Mouse (Mus musculus) left cerebral cortex, postnatal 25 days (tissue): ENCODE data around the gene Dvl3. TPM values are rescaled to one million over a fixed set of nuclear protein-coding genes. Genes with fewer than 3 reads are reported as not detected.

ENCODE experiments used
- DNase-seq, 2 experiments: peaks; one replicate each; pipeline ENCODE4 v3.0.0; 2022; ENCODE audit warnings: low spot score in 2 of 2, mixed read lengths in 1 of 2
- intact Hi-C: fragments of 180-260 bp; cut with DNase I; formaldehyde crosslinking; loops from one replicate; pipeline ENCODE4 v1.15.1; 2025
- total RNA-seq, 2 experiments: library from RNA; stranded (reverse); gene quantifications; 2 replicates each; pipeline ENCODE4 v1.2.3; 2021

Dvl3 gene
- total RNA-seq, 2 experiments from 2014 or later, result 70.9 to 72.1 TPM

DNA sequence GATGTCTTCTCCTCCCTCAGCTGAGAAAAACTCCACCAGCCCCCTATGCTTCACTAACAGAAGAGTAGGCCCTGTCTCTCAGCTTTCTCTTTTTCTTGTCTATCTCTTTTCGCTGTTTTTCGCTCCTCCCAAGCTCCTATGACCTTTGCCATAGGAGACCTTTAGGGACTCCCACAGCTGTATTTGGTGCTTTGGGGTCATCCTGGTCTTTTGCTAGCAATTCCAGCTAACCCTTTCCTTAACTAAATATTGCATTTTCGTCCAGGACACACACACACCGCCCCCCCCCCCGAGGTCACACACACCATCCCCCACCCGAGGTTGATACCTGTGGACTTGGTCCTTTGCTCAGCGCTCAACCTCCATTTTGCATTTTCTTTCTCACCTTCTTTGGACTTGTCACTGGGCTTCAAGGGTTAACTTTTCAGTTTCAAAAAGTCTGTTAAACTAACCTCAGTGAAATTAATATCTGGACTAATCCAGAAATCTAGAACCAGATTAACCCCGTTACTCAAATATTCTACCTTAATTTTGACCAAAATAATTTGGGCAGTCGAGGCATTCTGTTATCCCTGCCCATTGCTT is 19.4 kb downstream of the Dvl3 start:
- no peak for DNase-seq
- intact Hi-C loops, result loop anchor here (5.0 kb wide), 1 partner anchor 116 kb away; the partner anchor contains the start of gene Psmd2

DNA sequence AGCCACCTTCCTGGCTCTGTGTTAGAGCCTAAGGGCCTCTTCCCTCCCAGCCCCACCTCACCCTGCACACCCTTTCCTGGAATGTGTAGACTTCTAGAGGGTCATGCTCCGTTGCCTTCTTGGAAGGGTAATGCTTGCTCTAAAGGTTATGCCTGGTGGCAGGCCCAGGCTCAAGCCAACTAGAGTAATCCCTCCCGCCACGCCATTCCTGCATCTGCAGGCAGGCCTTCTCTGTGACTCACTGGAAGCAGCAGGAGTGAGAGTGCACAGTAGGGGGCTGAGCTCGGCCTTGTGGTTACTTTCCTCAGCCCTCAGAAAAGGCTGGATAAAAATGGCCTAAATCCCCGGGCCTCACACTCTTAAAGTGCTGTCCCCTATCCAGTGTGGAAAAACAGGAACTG is 20.3 kb downstream of the Dvl3 start:
- intact Hi-C loops, result loop anchor here (5.0 kb wide), 1 partner anchor 115 kb away; the partner anchor contains the start of gene Psmd2
- no peak for DNase-seq

DNA sequence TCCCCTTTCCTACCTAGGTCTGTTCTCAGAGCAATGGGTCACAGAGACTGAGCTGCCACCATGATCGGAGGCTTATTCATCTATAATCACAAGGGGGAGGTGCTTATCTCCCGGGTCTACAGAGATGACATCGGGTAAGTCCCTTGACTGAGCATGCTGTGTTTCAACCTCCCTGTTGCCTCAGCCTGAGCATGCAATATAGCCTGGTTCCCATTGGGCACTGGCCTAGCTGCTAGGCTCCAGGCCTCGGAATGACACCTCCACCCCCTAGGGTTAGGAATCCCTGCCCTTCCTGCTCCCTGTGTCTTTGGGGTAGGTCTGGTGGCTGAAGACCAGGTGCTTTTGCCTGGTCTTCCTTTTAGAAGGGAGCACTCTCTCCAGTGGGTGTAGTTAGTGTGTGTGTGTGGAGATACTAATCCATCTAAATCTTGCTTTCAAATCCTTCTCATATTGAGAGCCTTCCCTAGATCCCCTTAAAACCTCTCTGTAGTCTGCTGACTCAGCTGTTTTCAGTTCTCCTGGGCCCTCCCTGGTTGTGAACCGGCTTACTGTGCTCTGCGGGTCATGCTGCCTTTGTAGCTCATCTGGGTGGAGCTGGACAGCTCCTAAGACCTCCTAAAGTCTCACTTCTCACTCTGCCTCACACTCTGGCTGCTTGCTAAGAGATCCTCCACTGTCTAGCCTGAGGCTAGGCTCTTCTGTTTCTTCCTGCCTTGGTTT is 21.0 kb downstream of the Dvl3 start:
- no peak for DNase-seq
- intact Hi-C loops, result loop anchor here (5.0 kb wide), 1 partner anchor 115 kb away; the partner anchor contains the start of gene Psmd2

DNA sequence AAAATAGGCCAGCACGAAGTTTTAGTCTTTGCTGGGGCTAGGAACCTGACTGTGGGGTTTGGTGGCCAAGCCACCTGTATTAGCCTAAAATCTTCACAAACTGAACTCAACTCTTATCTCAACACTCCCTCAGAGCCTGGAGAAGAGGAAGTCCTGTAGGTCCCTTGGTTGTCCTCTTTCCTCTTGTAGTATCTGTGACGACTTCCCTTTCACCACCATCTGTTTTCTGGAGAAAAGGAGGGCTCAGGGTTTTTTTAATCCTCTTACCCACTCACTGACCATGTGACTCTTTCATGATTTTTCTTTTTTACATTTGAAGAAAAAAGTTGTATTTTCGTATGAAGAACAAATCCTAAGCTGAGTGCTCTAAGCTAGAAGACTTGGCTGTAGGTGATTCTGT is 22.9 kb downstream of the Dvl3 start:
- intact Hi-C loops, result loop anchor here (5.0 kb wide), 1 partner anchor 113 kb away; the partner anchor contains the start of gene Psmd2
- no peak for DNase-seq

DNA sequence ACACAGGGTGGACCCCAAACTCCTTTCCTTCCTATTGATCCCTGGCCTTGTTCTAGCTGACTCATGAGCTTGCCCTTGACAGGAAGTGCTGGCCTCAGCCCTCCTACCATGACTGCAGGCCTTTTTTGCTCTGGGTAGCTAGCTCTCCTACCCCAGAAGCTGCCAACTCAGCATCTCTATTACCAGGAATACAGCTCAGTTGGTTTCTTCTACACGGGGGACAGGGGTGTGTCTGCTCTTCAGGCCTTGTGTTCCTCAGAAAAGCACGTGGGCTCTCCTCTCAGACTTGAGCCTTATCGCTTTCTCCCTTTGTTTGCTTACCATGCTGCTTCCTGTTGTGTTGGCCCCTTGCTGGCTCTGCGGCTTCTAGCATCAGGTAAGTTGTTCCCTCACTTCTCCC is 23.7 kb downstream of the Dvl3 start:
- DNase-seq, result no peak
- intact Hi-C loops, result no loop called here

DNA sequence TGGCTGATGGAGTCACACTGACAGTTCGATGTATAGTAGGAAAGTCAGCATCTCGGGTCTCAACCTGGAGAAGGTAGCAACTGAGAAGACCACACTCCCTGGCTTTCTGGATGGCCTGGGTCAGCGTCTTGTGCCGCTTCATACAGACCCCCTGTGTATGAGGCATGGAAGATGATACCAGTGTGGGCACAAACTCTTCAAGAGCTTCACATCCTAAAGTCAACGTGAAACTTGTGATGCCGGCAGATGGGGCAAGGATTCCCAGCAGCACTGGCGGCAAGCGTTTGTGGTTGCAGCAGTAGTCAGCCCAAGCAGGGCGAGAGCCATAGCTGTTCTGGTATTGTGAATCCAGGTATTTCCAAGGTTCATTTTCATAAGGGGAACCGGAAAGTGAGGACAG is 28.9 kb downstream of the Dvl3 start:
- intact Hi-C loops, result no loop called here
- no peak for DNase-seq

DNA sequence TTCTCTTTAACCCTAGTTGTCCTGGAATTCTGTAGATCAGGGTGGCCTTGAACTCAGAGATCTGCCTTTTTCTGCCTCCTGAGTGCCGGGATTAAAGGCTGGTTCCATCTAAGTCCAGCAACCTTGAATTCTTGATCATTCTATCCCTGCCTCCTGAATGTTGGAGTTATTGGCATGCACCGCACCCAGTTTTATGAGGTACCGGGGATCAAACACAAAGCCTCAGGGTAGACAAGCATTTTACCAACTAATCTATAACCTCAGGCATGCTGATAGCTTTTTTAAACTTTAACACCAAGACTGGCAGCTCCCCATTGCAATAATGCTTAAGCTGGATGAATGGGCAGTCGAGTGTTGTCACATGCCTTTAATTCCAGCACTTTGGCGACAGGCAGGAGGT is 30.6 kb downstream of the Dvl3 start:
- intact Hi-C loops, result no loop called here
- no peak for DNase-seq

DNA sequence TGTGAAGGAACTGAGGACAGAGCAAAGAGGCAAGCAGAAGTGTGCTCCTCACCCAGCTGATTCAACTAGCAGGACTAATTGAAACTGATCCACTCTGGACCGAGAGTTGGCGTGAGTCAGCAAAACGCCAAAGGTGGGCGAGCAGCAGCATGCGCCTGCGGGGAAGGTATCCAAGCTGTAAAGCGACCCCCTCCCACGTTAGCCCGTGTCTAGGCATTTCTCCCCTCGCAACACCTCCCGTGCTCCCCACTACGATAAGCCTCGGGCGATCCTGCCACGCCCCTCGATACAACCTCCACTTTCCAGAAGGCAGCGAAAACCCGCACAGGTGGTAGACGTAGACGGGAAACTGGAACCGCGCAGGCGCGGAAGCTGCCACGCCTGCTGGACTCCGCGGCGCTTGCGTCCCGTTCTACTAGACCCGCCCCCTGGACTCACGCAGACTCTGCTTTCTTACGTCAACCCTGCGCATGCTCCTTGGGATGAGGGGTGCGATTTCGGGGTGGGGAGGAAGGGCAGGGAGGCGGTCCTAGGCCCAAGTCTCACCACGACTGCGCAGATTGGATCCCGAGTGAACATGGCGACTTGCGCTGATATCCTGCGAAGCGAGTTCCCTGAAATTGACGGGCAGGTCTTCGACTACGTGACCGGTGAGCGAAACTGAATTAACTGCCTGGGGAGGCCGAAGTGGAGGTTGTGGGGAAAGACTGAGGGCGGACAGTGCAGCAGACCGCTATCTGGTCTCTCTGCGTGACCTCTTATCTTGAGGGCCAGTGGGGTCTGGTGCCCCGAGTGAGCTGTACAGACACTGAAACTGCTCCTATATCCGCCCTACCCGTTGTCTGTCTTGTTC is 31.5 kb downstream of the Dvl3 start, which contains the start of gene Abcf3:
TSS of gene Abcf3 (plus strand) at position 482 of the 853 bp plus-strand sequence.
- DNase-seq, result peak; percentile 97 to 99
- intact Hi-C loops, result no loop called here

DNA sequence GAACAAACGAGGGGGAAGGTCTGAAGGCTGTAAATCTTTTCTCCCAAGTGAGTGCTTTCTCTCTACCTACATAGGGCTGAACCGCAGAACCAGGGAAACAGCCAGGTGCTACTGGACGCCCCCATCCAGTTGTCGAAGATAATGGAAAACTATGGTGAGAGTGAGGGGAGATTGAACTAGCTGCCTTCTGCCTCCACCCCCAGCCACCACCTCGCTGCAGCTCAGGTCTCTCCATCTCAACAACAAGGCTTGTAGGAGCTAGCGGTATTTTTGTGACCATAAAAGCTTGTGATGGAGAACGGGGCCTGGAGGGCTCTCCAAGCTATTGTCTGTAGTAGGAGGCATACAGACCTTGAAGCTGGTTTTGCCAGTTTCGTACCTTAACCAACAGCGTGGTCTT is 32.4 kb downstream of the Dvl3 start:
- intact Hi-C loops, result no loop called here
- no peak for DNase-seq

DNA sequence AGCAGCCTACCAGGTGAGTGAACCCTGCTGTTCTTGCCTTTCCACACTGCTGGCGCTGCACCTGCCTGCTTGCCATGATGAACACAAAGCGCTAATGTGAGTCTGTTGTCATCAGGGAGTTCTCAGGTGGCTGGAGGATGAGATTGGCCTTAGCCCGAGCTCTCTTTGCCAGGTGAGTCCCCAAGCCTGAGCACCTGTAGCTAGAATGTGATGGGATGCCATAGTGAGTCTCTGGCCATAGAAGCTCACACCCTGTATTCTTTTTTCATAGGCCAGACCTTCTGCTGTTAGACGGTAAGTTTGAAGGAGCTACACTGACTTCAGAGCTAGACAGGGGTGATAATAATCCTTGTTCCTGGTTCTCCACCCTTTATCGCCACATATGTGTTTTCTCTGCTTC is 34.9 kb downstream of the Dvl3 start:
- DNase-seq, result no peak
- intact Hi-C loops, result no loop called here

DNA sequence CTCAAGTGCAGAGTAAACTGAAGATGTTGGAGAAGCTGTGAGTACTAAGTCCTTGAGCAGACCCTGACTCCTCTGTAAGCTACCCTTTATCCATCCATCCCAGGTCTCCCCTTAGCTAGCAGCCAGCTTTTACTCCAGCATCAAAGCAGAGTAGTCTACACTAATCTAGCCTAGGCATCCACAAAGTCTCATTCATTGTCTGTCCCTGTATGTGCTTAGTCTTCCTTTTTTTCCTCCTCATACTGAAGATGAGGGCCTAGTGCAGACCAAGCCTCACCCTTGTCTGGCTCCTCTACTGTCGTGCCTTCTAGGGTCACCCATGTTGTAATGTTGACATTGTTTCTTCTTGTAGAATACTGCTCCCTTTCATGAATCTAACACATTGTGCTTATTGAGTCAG is 35.8 kb downstream of the Dvl3 start:
- no peak for DNase-seq
- intact Hi-C loops, result no loop called here

DNA sequence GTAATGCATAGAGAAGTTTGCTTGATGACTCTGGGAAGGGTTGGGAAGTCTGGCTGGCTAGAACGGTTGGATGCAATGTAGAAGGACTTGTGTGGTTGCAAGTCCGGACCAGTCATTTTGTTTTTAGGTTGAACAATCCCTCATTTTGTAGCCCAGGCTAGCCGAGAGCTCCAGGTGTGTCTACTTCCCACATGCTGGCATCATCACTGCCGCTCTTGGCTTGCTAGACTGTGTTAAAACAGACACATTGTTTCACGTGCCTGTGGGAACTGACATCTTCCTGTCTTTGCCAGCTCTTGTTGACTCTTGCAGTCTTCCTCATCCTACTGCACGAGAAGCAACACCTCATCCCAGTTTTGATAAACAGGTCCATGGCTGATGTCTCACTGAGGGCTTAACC is 38.2 kb downstream of the Dvl3 start:
- no peak for DNase-seq
- intact Hi-C loops, result no loop called here

DNA sequence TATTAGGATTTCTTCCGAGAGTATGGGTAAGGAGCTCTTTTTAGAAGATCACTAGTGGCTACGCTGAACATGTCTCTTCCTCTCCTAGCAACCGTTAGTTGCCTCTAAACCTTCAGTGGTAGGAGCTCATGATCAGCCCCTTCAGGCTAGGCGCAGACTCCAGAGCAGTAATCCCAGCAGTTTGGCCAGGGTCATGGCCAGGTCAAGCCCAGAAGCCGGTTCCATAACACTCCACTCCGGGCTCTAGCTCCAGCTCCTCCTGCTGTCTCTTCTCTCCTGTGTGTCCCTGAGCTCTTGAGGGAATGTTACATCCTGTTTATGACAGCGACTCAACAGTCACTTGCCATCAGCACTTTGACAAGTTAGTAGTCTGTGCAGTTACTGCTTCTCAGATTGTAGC is 40.6 kb downstream of the Dvl3 start:
- DNase-seq, result no peak
- intact Hi-C loops, result no loop called here

DNA sequence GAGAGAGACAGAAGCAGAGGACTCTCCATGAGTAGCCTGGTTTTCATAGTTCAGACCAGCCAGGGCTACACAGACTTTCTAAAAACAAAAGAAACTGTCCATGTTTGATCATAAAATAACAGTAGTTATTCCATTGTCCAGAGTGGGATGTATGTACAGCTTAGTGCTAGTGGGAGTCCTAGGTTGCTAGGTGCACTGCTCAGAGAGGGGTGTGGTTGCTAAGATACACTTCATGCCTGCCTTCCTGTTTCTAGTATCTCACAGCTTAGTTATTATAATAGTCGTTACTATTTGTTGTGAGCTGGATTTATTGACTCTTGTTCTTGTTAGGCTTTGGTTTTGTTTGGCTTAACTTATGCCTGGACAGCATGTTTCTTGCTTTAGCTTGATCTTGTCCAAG is 48.3 kb downstream of the Dvl3 start:
- no peak for DNase-seq
- intact Hi-C loops, result loop anchor here (5.0 kb wide), 1 partner anchor 77 kb away; no protein-coding TSS in a partner anchor

Other genes starting within 250 kb of the Dvl3 start
- gene Parl, start 214.6 kb upstream of the Dvl3 start, total RNA-seq, result 10 to 100 TPM; 53.3 to 54.4 TPM
- not detected for gene Cyp2ab1, start 191.6 kb upstream of the Dvl3 start, total RNA-seq
- gene Abcc5, start 90.6 kb upstream of the Dvl3 start, total RNA-seq, result 100 to 1,000 TPM; 209 to 242 TPM
- gene Eif2b5, start 18.2 kb upstream of the Dvl3 start, total RNA-seq, result 10 to 100 TPM; 60.8 to 61.7 TPM
- 100 to 1,000 TPM; 900 to 913 TPM for gene Ap2m1, start 18.5 kb downstream of the Dvl3 start, total RNA-seq
- 10 to 100 TPM; 82.5 to 91.4 TPM for gene Abcf3, start 31.6 kb downstream of the Dvl3 start, total RNA-seq
- gene Vwa5b2, start 72.5 kb downstream of the Dvl3 start, total RNA-seq, result 10 to 100 TPM; 49.0 to 58.2 TPM
- 1 to 10 TPM; 1.8 to 2.7 TPM for gene Eef1akmt4, start 94.6 kb downstream of the Dvl3 start, total RNA-seq
- not detected for gene Gm49333, start 94.6 kb downstream of the Dvl3 start, total RNA-seq
- 10 to 100 TPM; 12.9 to 14.4 TPM for gene Alg3, start 94.8 kb downstream of the Dvl3 start, total RNA-seq
- 100 to 1,000 TPM; 151 to 168 TPM for gene Camk2n2, start 104.3 kb downstream of the Dvl3 start, total RNA-seq
- gene Ece2, start 112.8 kb downstream of the Dvl3 start, total RNA-seq, result 10 to 100 TPM; 21.5 to 26.8 TPM
- 100 to 1,000 TPM; 230 to 231 TPM for gene Psmd2, start 134.7 kb downstream of the Dvl3 start, total RNA-seq
- 100 to 1,000 TPM; 279 to 287 TPM for gene Eif4g1, start 151.3 kb downstream of the Dvl3 start, total RNA-seq
- gene Fam131a, start 176.3 kb downstream of the Dvl3 start, total RNA-seq, result 100 to 1,000 TPM; 319 to 375 TPM
- gene Polr2h, start 200.7 kb downstream of the Dvl3 start, total RNA-seq, result 10 to 100 TPM; 23.0 to 23.6 TPM
- 10 to 100 TPM; 58.7 to 60.9 TPM for gene Clcn2, start 200.8 kb downstream of the Dvl3 start, total RNA-seq
- 10 to 100 TPM; 31.1 to 40.6 TPM for gene Chrd, start 216.1 kb downstream of the Dvl3 start, total RNA-seq
- gene Thpo, start 217.5 kb downstream of the Dvl3 start, total RNA-seq, result 1 to 10 TPM; 4.6 to 4.7 TPM